Mouse (Mus musculus) lung, postnatal 0 days (tissue): Measurements from ENCODE around the gene Gm47959.
"Not testable (repeated sequence)": the region's sequence is repeated elsewhere in the genome, so short reads cannot be mapped to it uniquely, and the experiment has no call there.

ENCODE experiments used
- CTCF ChIP-seq: IDR thresholded peaks from 2 replicates; pipeline ENCODE4 v1.5.1; 2016; ENCODE audit warnings: antibody characterized with exemption, mild to moderate bottlenecking
- EP300 ChIP-seq: IDR thresholded peaks from 2 replicates; pipeline ENCODE4 v1.6.1; 2016; ENCODE audit warnings: antibody characterized with exemption, mild to moderate bottlenecking, control low read depth

- TF ChIP-seq CTCF, EP300: not testable (repeated sequence)
Measured at GRCm38 (mm10) chr1:83000306-83000705, at the start of gene Gm47959.
